Mouse (Mus musculus) neural tube, embryonic 12.5 days (tissue): ENCODE measurements around the gene Med12. TPM values are rescaled to one million over a fixed set of nuclear protein-coding genes. Genes with fewer than 3 reads are reported as not detected.

ENCODE experiments used
- ATAC-seq: fragments of 200-750 bp; cut with Nextera tagmentation; 2 replicates; pipeline ENCODE4 v1.8.0; 2017; ENCODE audit warnings: low read depth, mild to moderate bottlenecking, moderate TSS enrichment, moderate library complexity; ENCODE audit not compliant: low FRiP score
- H3K27ac ChIP-seq: fragments of 300-500 bp; sonication (generic); 2 replicates; pipeline ENCODE4 v1.5.1; 2016
- H3K27me3 ChIP-seq: fragments of 300-500 bp; sonication (generic); replicated peaks from 2 replicates; pipeline ENCODE4 v1.6.1; 2016; ENCODE audit warnings: mild to moderate bottlenecking
- H3K36me3 ChIP-seq: fragments of 300-500 bp; sonication (generic); 2 replicates; pipeline ENCODE4 v1.6.1; 2016; ENCODE audit warnings: mild to moderate bottlenecking
- H3K4me1 ChIP-seq: fragments of 300-500 bp; sonication (generic); 2 replicates; pipeline ENCODE4 v1.6.1; 2016
- H3K4me2 ChIP-seq: fragments of 300-500 bp; sonication (generic); replicated peaks from 2 replicates; pipeline ENCODE4 v1.6.1; 2016; ENCODE audit warnings: mild to moderate bottlenecking
- H3K4me3 ChIP-seq: fragments of 300-500 bp; sonication (generic); 2 replicates; pipeline ENCODE4 v1.5.1; 2016
- H3K9ac ChIP-seq: fragments of 300-500 bp; sonication (generic); 2 replicates; pipeline ENCODE4 v1.6.1; 2016; ENCODE audit warnings: mild to moderate bottlenecking
- H3K9me3 ChIP-seq: fragments of 300-500 bp; sonication (generic); 2 replicates; pipeline ENCODE4 v1.6.1; 2016; ENCODE audit warnings: mild to moderate bottlenecking
- WGBS: fragments of 180-500 bp; shearing (Covaris S2); methylation state at CpG from one replicate; pipeline ENCODE4 v1.1.7; 2016; 5-methylcytosine and 5-hydroxymethylcytosine counted together
- polyA plus RNA-seq: library from polyadenylated mRNA; unstranded; fragments of >200 nt; fragmentation: Nextera tagmentation; extraction: Ambion mirVana; gene quantifications from 2 replicates; pipeline ENCODE4 v1.2.1, GENCODE M21; 2016

Gene Med12
- polyA plus RNA-seq, 1 experiment from 2014 or later: 40.2 TPM

GRCm38 (mm10) chrX:101282813-101283212 is 9.0 kb downstream of the Med12 start:
- ATAC-seq: no peak
- Histone ChIP-seq H3K4me3 (no peak overlapping the region), H3K9me3 (no peaks in the 10 kb centered on the region), H3K27me3 (no peaks in the 10 kb centered on the region), H3K4me1 (no peaks in the 10 kb centered on the region), H3K9ac (no peak overlapping the region), H3K36me3 (peaks cover 57% of the 10 kb centered on the region), H3K4me2 (no peak overlapping the region), H3K27ac (no peak overlapping the region)
- 84% methylated on average over 6 of the region's 6 CpGs for WGBS

DNA sequence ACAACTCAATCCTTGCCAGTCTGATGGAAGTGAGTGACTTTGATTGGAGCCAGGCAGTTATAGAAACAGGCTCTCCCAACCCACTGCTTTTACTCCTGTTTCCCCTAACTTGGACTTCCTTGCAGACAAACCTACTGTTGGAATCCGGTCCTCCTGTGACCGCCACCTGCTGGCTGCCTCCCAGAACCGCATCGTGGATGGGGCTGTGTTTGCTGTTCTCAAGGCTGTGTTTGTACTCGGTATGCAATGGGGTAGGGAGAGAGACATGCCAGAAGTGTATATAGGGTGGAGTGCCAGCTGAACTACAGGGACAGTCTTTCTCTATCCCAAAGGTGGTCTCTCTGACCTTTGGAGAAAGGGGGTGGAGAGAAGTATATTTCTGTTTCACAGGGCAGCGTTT is 11.7 kb downstream of the Med12 start:
- 24% methylated on average over 6 of the region's 6 CpGs for WGBS
- peaks cover 68% of the 10 kb centered on the region for H3K36me3 ChIP-seq
- no peak for ATAC-seq
- no peak overlapping the region for H3K9ac ChIP-seq
- H3K4me3 ChIP-seq: no peak overlapping the region
- no peaks in the 10 kb centered on the region for H3K4me1 ChIP-seq
- H3K27ac ChIP-seq: no peak overlapping the region
- H3K9me3 ChIP-seq: no peaks in the 10 kb centered on the region
- H3K4me2 ChIP-seq: no peak overlapping the region
- no peaks in the 10 kb centered on the region for H3K27me3 ChIP-seq

GRCm38 (mm10) chrX:101285953-101286670 is 12.3 kb downstream of the Med12 start:
- no peak for ATAC-seq
- no peaks in the 10 kb centered on the region for H3K4me1 ChIP-seq
- H3K36me3 ChIP-seq: peaks cover 68% of the 10 kb centered on the region
- H3K4me2 ChIP-seq: no peak overlapping the region
- no peak overlapping the region for H3K9ac ChIP-seq
- no peaks in the 10 kb centered on the region for H3K27me3 ChIP-seq
- H3K27ac ChIP-seq: no peak overlapping the region
- WGBS: 90% methylated on average over 14 of the region's 14 CpGs
- H3K9me3 ChIP-seq: no peaks in the 10 kb centered on the region
- no peak overlapping the region for H3K4me3 ChIP-seq

DNA sequence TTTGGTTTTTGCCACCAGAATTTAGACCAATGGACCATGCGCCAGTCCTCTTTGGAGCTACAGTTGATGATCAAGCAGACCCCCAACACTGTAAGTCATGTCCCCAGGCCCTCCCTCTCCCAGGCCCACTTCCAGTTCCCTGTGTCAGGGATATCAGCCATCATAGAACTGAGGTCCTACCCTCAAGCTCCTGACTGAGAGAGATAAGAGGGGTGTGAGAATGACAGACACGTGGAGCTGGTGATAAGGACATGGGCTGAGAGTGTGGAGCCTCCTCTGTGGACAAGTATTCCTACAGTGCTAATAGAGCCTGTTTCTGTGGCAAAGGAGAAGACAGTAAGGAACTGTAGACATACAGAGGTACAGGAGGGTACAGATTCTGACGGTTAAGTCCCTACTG is 13.7 kb downstream of the Med12 start:
- Histone ChIP-seq H3K36me3 (peaks cover 64% of the 10 kb centered on the region), H3K9me3 (no peaks in the 10 kb centered on the region), H3K27ac (no peak overlapping the region), H3K4me1 (no peaks in the 10 kb centered on the region), H3K4me3 (no peak overlapping the region), H3K9ac (no peak overlapping the region), H3K4me2 (no peak overlapping the region), H3K27me3 (no peaks in the 10 kb centered on the region)
- ATAC-seq: no peak
- 84% methylated on average over 3 of the region's 3 CpGs for WGBS

GRCm38 (mm10) chrX:101288432-101288831 is 14.6 kb downstream of the Med12 start:
- Histone ChIP-seq H3K9ac (no peak overlapping the region), H3K27me3 (no peaks in the 10 kb centered on the region), H3K4me3 (no peak overlapping the region), H3K9me3 (no peaks in the 10 kb centered on the region), H3K4me1 (no peaks in the 10 kb centered on the region), H3K36me3 (peaks cover 63% of the 10 kb centered on the region), H3K4me2 (no peak overlapping the region), H3K27ac (no peak overlapping the region)
- ATAC-seq: no peak
- WGBS: 90% methylated on average over 6 of the region's 6 CpGs

DNA sequence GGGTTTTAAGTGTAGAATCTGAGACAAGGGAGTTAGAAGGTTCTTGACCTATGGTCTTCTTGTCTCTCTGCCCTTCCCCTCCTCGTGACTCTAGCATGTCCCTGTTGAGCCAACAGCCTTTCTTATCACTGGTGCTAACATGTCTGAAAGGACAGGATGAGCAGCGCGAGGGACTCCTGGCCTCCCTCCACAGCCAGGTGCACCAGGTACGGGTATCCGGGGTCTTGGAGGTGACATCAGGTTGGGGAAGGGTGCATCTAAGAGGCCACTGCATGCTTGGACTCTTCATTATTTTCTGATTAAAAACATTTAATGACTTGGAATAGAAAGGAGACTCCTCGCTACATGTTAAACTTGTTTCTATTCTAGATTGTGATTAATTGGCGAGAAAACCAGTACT is 15.2 kb downstream of the Med12 start:
- no peak for ATAC-seq
- H3K27ac ChIP-seq: no peak overlapping the region
- no peaks in the 10 kb centered on the region for H3K9me3 ChIP-seq
- H3K36me3 ChIP-seq: peaks cover 65% of the 10 kb centered on the region
- no peaks in the 10 kb centered on the region for H3K4me1 ChIP-seq
- H3K27me3 ChIP-seq: no peaks in the 10 kb centered on the region
- H3K4me3 ChIP-seq: no peak overlapping the region
- H3K4me2 ChIP-seq: no peak overlapping the region
- WGBS: 94% methylated on average over 7 of the region's 7 CpGs
- H3K9ac ChIP-seq: no peak overlapping the region

DNA sequence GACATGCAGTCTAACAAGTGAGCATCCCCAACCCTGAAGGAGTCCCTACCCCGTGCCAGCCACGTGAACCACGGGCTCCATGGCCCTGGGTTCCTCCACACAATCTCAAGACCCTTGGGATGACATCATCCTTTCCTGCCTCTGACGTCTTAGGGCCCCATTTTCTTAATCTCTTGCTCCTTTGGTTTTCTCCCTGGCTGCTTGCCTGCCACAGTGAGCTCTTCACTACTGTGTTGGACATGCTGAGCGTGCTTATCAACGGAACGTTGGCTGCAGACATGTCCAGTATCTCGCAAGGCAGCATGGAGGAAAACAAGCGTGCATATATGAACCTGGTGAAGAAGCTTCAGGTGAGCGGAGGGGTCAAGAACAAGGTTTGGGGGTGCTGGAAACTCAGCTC is 16.3 kb downstream of the Med12 start:
- peaks cover 66% of the 10 kb centered on the region for H3K36me3 ChIP-seq
- no peak overlapping the region for H3K4me3 ChIP-seq
- WGBS: 90% methylated on average over 10 of the region's 10 CpGs
- no peak for ATAC-seq
- no peaks in the 10 kb centered on the region for H3K4me1 ChIP-seq
- no peak overlapping the region for H3K4me2 ChIP-seq
- H3K9me3 ChIP-seq: no peaks in the 10 kb centered on the region
- no peak overlapping the region for H3K27ac ChIP-seq
- no peaks in the 10 kb centered on the region for H3K27me3 ChIP-seq
- H3K9ac ChIP-seq: no peak overlapping the region

DNA sequence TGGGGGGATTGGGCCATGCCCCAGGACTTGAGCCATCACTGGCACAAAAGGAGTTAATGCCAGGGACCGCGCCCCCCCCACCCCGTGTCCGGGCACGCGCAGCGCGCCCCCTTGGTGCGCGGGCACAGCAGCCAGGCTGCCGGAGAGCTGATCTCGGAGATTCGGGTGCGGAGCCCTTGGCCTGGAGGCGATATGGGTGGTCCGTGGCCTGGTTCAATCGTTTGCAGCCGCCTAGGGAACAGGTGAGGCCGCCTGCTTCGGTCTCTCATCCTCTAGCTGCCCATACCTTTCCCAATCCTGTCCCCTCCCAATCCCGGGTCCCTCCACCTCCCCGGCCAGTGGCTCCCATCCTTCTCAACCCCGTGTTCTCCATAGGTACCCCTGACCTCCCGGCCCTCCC is 25.2 kb downstream of the Med12 start, which contains the start of gene Nlgn3:
Gene Nlgn3, plus strand, starts transcription at position 114 of the 400 bp plus-strand sequence.
- H3K9ac ChIP-seq: peak within 1 kb of the TSS; percentile 54
- H3K27ac ChIP-seq: no peak within 1 kb of the TSS; the same call in 1 of the 2 replicates
- peaks cover 7% of the 10 kb centered on the region; the same call in 1 of the 2 replicates for H3K36me3 ChIP-seq
- H3K9me3 ChIP-seq: no peaks in the 10 kb centered on the region
- peak within 1 kb of the TSS; percentile 44 for H3K4me3 ChIP-seq
- ATAC-seq: peak; percentile 25
- WGBS: 24% methylated on average over 23 of the region's 24 CpGs
- H3K27me3 ChIP-seq: 0 out of 2 replicates have a peak, but pooled peaks cover 3% of the 10 kb centered on the region
- peaks cover 11% of the 10 kb centered on the region for H3K4me1 ChIP-seq
- H3K4me2 ChIP-seq: peak within 1 kb of the TSS; percentile 55

GRCm38 (mm10) chrX:101299473-101300426 is 25.9 kb downstream of the Med12 start:
- 15% methylated on average over 13 of the region's 13 CpGs for WGBS
- ATAC-seq: peak; percentile 76
- Histone ChIP-seq H3K9ac (peak overlapping the region; percentile 54), H3K36me3 (peaks cover 7% of the 10 kb centered on the region; the same call in 1 of the 2 replicates), H3K9me3 (no peaks in the 10 kb centered on the region), H3K27me3 (0 out of 2 replicates have a peak, but pooled peaks cover 3% of the 10 kb centered on the region), H3K4me1 (peaks cover 11% of the 10 kb centered on the region), H3K27ac (no peak overlapping the region; the same call in 1 of the 2 replicates), H3K4me2 (peak overlapping the region; percentile 55), H3K4me3 (peak overlapping the region; percentile 44)

- peak overlapping the region; percentile 54 for H3K9ac ChIP-seq
- H3K9me3 ChIP-seq: no peaks in the 10 kb centered on the region
- H3K4me1 ChIP-seq: peaks cover 11% of the 10 kb centered on the region
- WGBS: 40% methylated on average over 13 of the region's 13 CpGs
- peak; percentile 59 for ATAC-seq
- peak overlapping the region; percentile 44 for H3K4me3 ChIP-seq
- peak overlapping the region; percentile 55 for H3K4me2 ChIP-seq
- 0 out of 2 replicates have a peak, but pooled peaks cover 3% of the 10 kb centered on the region for H3K27me3 ChIP-seq
- H3K27ac ChIP-seq: no peak overlapping the region
- H3K36me3 ChIP-seq: peaks cover 7% of the 10 kb centered on the region; the same call in 1 of the 2 replicates
Measured at GRCm38 (mm10) chrX:101300427-101301030, 26.7 kb downstream of the Med12 start.

GRCm38 (mm10) chrX:101301654-101302053 is 27.8 kb downstream of the Med12 start:
- Histone ChIP-seq H3K9ac (no peak overlapping the region), H3K4me1 (peaks cover 11% of the 10 kb centered on the region), H3K4me2 (peak overlapping the region; percentile 55), H3K36me3 (no peaks in the 10 kb centered on the region), H3K27me3 (0 out of 2 replicates have a peak, but pooled peaks cover 3% of the 10 kb centered on the region), H3K27ac (no peak overlapping the region), H3K4me3 (no peak overlapping the region), H3K9me3 (no peaks in the 10 kb centered on the region)
- ATAC-seq: no peak
- WGBS: 80% methylated on average over 9 of the region's 9 CpGs

GRCm38 (mm10) chrX:101304646-101305045 is 30.8 kb downstream of the Med12 start:
- Histone ChIP-seq H3K36me3 (peaks cover 4% of the 10 kb centered on the region; the same call in 1 of the 2 replicates), H3K27ac (no peak overlapping the region), H3K4me1 (peaks cover 11% of the 10 kb centered on the region), H3K9me3 (no peaks in the 10 kb centered on the region), H3K9ac (no peak overlapping the region), H3K4me3 (no peak overlapping the region), H3K4me2 (no peak overlapping the region), H3K27me3 (0 out of 2 replicates have a peak, but pooled peaks cover 6% of the 10 kb centered on the region)
- ATAC-seq: no peak
- 53% methylated on average over 2 of the region's 2 CpGs for WGBS
